Mouse (Mus musculus) CH12.LX (cell line): ENCODE results near the gene Atg2b. TPM values are rescaled to one million over a fixed set of nuclear protein-coding genes. Genes with fewer than 3 reads are reported as not detected.

Source experiments
- DNase-seq: peaks from one replicate; pipeline ENCODE4 v3.0.0-alpha.2; 2013; ENCODE audit errors: extremely low read depth
- H3K27ac ChIP-seq: 2 replicates; pipeline ENCODE4 v1.5.1; 2012; ENCODE audit warnings: low read depth, mild to moderate bottlenecking, control low read depth, moderate library complexity; ENCODE audit not compliant: insufficient read depth
- H3K27me3 ChIP-seq: replicated peaks from 2 replicates; pipeline ENCODE3; 2012; ENCODE audit warnings: inconsistent platforms
- H3K36me3 ChIP-seq, 2 experiments: replicated peaks in 1 of 2; 2 replicates each; pipeline versions ENCODE3 to v1.6.1; 2012; ENCODE audit warnings: inconsistent platforms in 1 of 2, low read length in 1 of 2, mild to moderate bottlenecking in 1 of 2, mixed read lengths in 1 of 2, moderate library complexity in 1 of 2; ENCODE audit not compliant: control insufficient read depth in 1 of 2, insufficient read depth in 1 of 2
- H3K4me1 ChIP-seq, 2 experiments: 2 replicates each; pipeline ENCODE4 v1.6.1; 2012; ENCODE audit warnings: inconsistent platforms in 1 of 2, moderate library complexity in 1 of 2; ENCODE audit not compliant: insufficient read depth in 2 of 2, control insufficient read depth in 1 of 2
- H3K4me2 ChIP-seq: 2 replicates; pipeline ENCODE4 v1.6.1; 2012; ENCODE audit warnings: low read depth, mild to moderate bottlenecking, control low read depth; ENCODE audit not compliant: poor library complexity, insufficient read depth, severe bottlenecking
- H3K4me3 ChIP-seq, 3 experiments: fragments of 150-350 bp in 1 of 3; sonication (generic) in 1 of 3; replicated peaks in 1 of 3; 2 replicates each; pipeline versions ENCODE3 to v1.5.1; 2011 to 2012; ENCODE audit warnings: low read depth in 2 of 3, low read length in 2 of 3, mild to moderate bottlenecking in 2 of 3, moderate library complexity in 2 of 3, control low read depth in 1 of 3, improper control_type of control experiment in 1 of 3, inconsistent platforms in 1 of 3, mixed read lengths in 1 of 3; ENCODE audit not compliant: poor library complexity in 1 of 3
- H3K79me2 ChIP-seq: replicated peaks from 2 replicates; pipeline ENCODE4 v1.6.1; 2012; ENCODE audit warnings: mild to moderate bottlenecking, moderate library complexity; ENCODE audit not compliant: control insufficient read depth, poor library complexity, insufficient read depth, severe bottlenecking; ENCODE audit errors: extremely low read depth
- H3K9ac ChIP-seq: 2 replicates; pipeline ENCODE4 v1.6.1; 2012; ENCODE audit warnings: low read depth, mild to moderate bottlenecking, control low read depth, moderate library complexity; ENCODE audit not compliant: insufficient read depth
- H3K9me3 ChIP-seq: replicated peaks from 2 replicates; pipeline ENCODE3; 2012; ENCODE audit warnings: low read length, inconsistent platforms, mixed read lengths
- BHLHE40 ChIP-seq: IDR thresholded peaks from 2 replicates; pipeline ENCODE4 v1.6.1; 2011; ENCODE audit warnings: mild to moderate bottlenecking, low read depth, low read length, improper control_type of control experiment
- CHD1 ChIP-seq: IDR thresholded peaks from 2 replicates; pipeline ENCODE4 v1.6.1; 2012; ENCODE audit warnings: low read depth, low read length, improper control_type of control experiment, inconsistent platforms
- CTCF ChIP-seq, 2 experiments: IDR thresholded peaks in 1 of 2; conservative IDR thresholded peaks in 1 of 2; 2 replicates each; pipeline ENCODE4 v1.5.1; 2011 to 2012; ENCODE audit warnings: low read depth in 2 of 2, low read length in 2 of 2, improper control_type of control experiment in 1 of 2, inconsistent platforms in 1 of 2, mild to moderate bottlenecking in 1 of 2, moderate library complexity in 1 of 2
- EP300 ChIP-seq: IDR thresholded peaks from 2 replicates; pipeline ENCODE4 v1.6.1; 2011; ENCODE audit warnings: low read length, improper control_type of control experiment
- GABPA ChIP-seq: IDR thresholded peaks from 2 replicates; pipeline ENCODE4 v1.6.1; 2012; ENCODE audit warnings: low read depth, low read length, improper control_type of control experiment, inconsistent platforms; ENCODE audit not compliant: insufficient replicate concordance
- HCFC1 ChIP-seq: IDR thresholded peaks from 2 replicates; pipeline ENCODE4 v1.6.1; 2012; ENCODE audit warnings: low read depth, mild to moderate bottlenecking, inconsistent platforms, low read length, improper control_type of control experiment
- IRF4 ChIP-seq: IDR thresholded peaks from 2 replicates; pipeline ENCODE4 v1.6.1; 2014; ENCODE audit warnings: low read depth, mild to moderate bottlenecking, inconsistent platforms, low read length, improper control_type of control experiment
- JUND ChIP-seq: conservative IDR thresholded peaks from 2 replicates; pipeline ENCODE4 v1.6.1; 2011; ENCODE audit warnings: low read depth, low read length, improper control_type of control experiment
- KAT2A ChIP-seq: IDR thresholded peaks from 2 replicates; pipeline ENCODE4 v1.6.1; 2012; ENCODE audit warnings: low read length, improper control_type of control experiment, inconsistent platforms; ENCODE audit not compliant: insufficient replicate concordance
- MAFK ChIP-seq: IDR thresholded peaks from 2 replicates; pipeline ENCODE4 v1.6.1; 2011; ENCODE audit warnings: low read length, improper control_type of control experiment; ENCODE audit not compliant: insufficient replicate concordance
- MAZ ChIP-seq: IDR thresholded peaks from 2 replicates; pipeline ENCODE4 v1.6.1; 2012; ENCODE audit warnings: low read depth, mild to moderate bottlenecking, inconsistent platforms, low read length, improper control_type of control experiment, moderate library complexity
- MEF2A ChIP-seq: IDR thresholded peaks from 2 replicates; pipeline ENCODE4 v1.6.1; 2014; ENCODE audit warnings: low read depth, mild to moderate bottlenecking, inconsistent platforms, low read length, improper control_type of control experiment, borderline replicate concordance
- MXI1 ChIP-seq: IDR thresholded peaks from 2 replicates; pipeline ENCODE4 v1.6.1; 2011; ENCODE audit warnings: mild to moderate bottlenecking, low read depth, low read length, improper control_type of control experiment
- MYC ChIP-seq: IDR thresholded peaks from 2 replicates; pipeline ENCODE4 v1.6.1; 2011; ENCODE audit warnings: low read depth, mild to moderate bottlenecking, improper control_type of control experiment, low read length
- NELFE ChIP-seq: IDR thresholded peaks from 2 replicates; pipeline ENCODE4 v1.6.1; 2011; ENCODE audit warnings: low read depth, low read length, improper control_type of control experiment
- NRF1 ChIP-seq: IDR thresholded peaks from 2 replicates; pipeline ENCODE4 v1.6.1; 2014; ENCODE audit warnings: low read depth, mild to moderate bottlenecking, inconsistent platforms, low read length, improper control_type of control experiment, moderate library complexity
- POLR2A ChIP-seq: IDR thresholded peaks from 2 replicates; pipeline ENCODE4 v1.6.1; 2011; ENCODE audit warnings: low read depth, mild to moderate bottlenecking, improper control_type of control experiment, low read length
- POLR2AphosphoS2 ChIP-seq: IDR thresholded peaks from 2 replicates; pipeline ENCODE4 v1.6.1; 2011; ENCODE audit warnings: low read depth, low read length, improper control_type of control experiment
- SIN3A ChIP-seq: IDR thresholded peaks from 2 replicates; pipeline ENCODE4 v1.6.1; 2012; ENCODE audit warnings: low read length, improper control_type of control experiment, inconsistent platforms
- SMC3 ChIP-seq: IDR thresholded peaks from 2 replicates; pipeline ENCODE4 v1.6.1; 2011; ENCODE audit warnings: low read depth, low read length, improper control_type of control experiment
- TBP ChIP-seq: conservative IDR thresholded peaks from 2 replicates; pipeline ENCODE4 v1.6.1; 2011; ENCODE audit warnings: low read depth, low read length, improper control_type of control experiment
- UBTF ChIP-seq: IDR thresholded peaks from 2 replicates; pipeline ENCODE4 v1.6.1; 2012; ENCODE audit warnings: low read depth, mild to moderate bottlenecking, inconsistent platforms, low read length, improper control_type of control experiment, moderate library complexity
- USF1 ChIP-seq: IDR thresholded peaks from 2 replicates; pipeline ENCODE4 v1.6.1; 2014; ENCODE audit warnings: low read depth, mild to moderate bottlenecking, inconsistent platforms, low read length, improper control_type of control experiment
- USF2 ChIP-seq: conservative IDR thresholded peaks from 2 replicates; pipeline ENCODE4 v1.6.1; 2011; ENCODE audit warnings: low read depth, low read length, improper control_type of control experiment
- ZKSCAN1 ChIP-seq: IDR thresholded peaks from 2 replicates; pipeline ENCODE4 v1.6.1; 2012; ENCODE audit warnings: low read depth, inconsistent platforms, low read length, improper control_type of control experiment, borderline replicate concordance
- ZMIZ1 ChIP-seq: IDR thresholded peaks from 2 replicates; pipeline ENCODE4 v1.6.1; 2012; ENCODE audit warnings: low read depth, mild to moderate bottlenecking, inconsistent platforms, low read length, improper control_type of control experiment
- ZNF384 ChIP-seq: IDR thresholded peaks from 2 replicates; pipeline ENCODE4 v1.6.1; 2012; ENCODE audit warnings: low read depth, low read length, improper control_type of control experiment, inconsistent platforms
- dilution Hi-C: fragments of 300-500 bp; cut with MboI; formaldehyde crosslinking; loops from 2 replicates; pipeline ENCODE4 v1.14.3; 2020; ENCODE audit warnings: low sequenced_read_pairs; ENCODE audit not compliant: extremely low pct_unique_long_range_greater_than_20kb, extremely low pct_ligation_motif_present
- in situ Hi-C: fragments of 300-500 bp; cut with MboI; formaldehyde crosslinking; loops from 3 replicates; pipeline ENCODE4 v1.14.3; 2019; ENCODE audit warnings: low sequenced_read_pairs, low pct_ligation_motif_present, low pct_unique_long_range_greater_than_20kb, mixed read lengths
- polyA plus RNA-seq: library from polyadenylated mRNA; unstranded; fragments of >175 nt; gene quantifications from 2 replicates; pipeline ENCODE4 v1.2.1, GENCODE M21; 2012; ENCODE audit warnings: low read depth; ENCODE audit not compliant: insufficient read length
- total RNA-seq, 2 experiments: library from RNA; depleted of rRNA; stranded (reverse); fragments of 300-350 nt in 1 of 2; fragments of >200 nt in 1 of 2; gene quantifications; 2 replicates each; pipeline ENCODE4 v1.2.3; 2012 to 2014

Gene Atg2b
- total and polyA plus RNA-seq, 3 experiments = 26.9 to 28.5 (median 28.4) TPM

- in situ Hi-C loops = no loop called here
- TF ChIP-seq IRF4 (no peak), MXI1 (no peak), MAZ (no peak), NELFE (no peak), MAFK (no peak), BHLHE40 (no peak), UBTF (no peak), CTCF (conservative IDR thresholded peaks at IDR 0.05 in 1 of 2, IDR thresholded peaks at IDR 0.05 in 1 of 2; ENCODE audit: low read depth in 2 of 2, low read length in 2 of 2) (no peak), ZNF384 (no peak), USF2 (no peak), JUND (no peak), MYC (no peak)
- dilution Hi-C loops = no loop called here
Observed at GRCm38 (mm10) chr12:105689435-105689834, 4.4 kb upstream of the Atg2b start.

GRCm38 (mm10) chr12:105688546-105688945 lies 3.5 kb upstream of the Atg2b start:
- no peak for DNase-seq
- in situ Hi-C loops = no loop called here
- no peak overlapping the region for H3K9ac ChIP-seq
- no peak overlapping the region for H3K4me2 ChIP-seq
- H3K9me3 ChIP-seq = no peaks in the 10 kb centered on the region
- H3K36me3 ChIP-seq = peaks cover 11 to 45% of the 10 kb centered on the region in 2 experiments
- H3K27ac ChIP-seq = no peak overlapping the region
- TF ChIP-seq CHD1 = no peak
- TF ChIP-seq MEF2A = no peak
- TF ChIP-seq SIN3A = no peak
- TF ChIP-seq GABPA = no peak
- no peak for TF ChIP-seq TBP
- TF ChIP-seq MXI1 = no peak
- no peak for TF ChIP-seq CTCF (conservative IDR thresholded peaks at IDR 0.05 in 1 of 2, IDR thresholded peaks at IDR 0.05 in 1 of 2; ENCODE audit: low read depth in 2 of 2, low read length in 2 of 2)
- TF ChIP-seq NELFE = no peak
- no peak for TF ChIP-seq POLR2A
- TF ChIP-seq KAT2A = no peak
- TF ChIP-seq NRF1 = no peak
- no peak for TF ChIP-seq USF1
- TF ChIP-seq SMC3 = no peak
- TF ChIP-seq ZMIZ1 = no peak
- no peak for TF ChIP-seq ZKSCAN1
- TF ChIP-seq IRF4 = no peak
- TF ChIP-seq HCFC1 = no peak
- TF ChIP-seq POLR2AphosphoS2 = no peak
- no peak for TF ChIP-seq EP300
- TF ChIP-seq, all 38 proteins: peak for 0
- no peak overlapping the region for H3K4me3 ChIP-seq
- dilution Hi-C loops = no loop called here
- peaks cover 5 to 12% of the 10 kb centered on the region in 2 experiments; a peak in 3 of 4 replicates for H3K4me1 ChIP-seq
- H3K79me2 ChIP-seq = peaks cover 13% of the 10 kb centered on the region
- no peaks in the 10 kb centered on the region for H3K27me3 ChIP-seq

More at GRCm38 (mm10) chr12:105689435-105689834, 4.4 kb upstream of the Atg2b start:
- Histone ChIP-seq H3K4me2 (no peak overlapping the region), H3K27me3 (no peaks in the 10 kb centered on the region), H3K79me2 (peaks cover 4% of the 10 kb centered on the region), H3K36me3 (peaks cover 11 to 51% of the 10 kb centered on the region in 2 experiments), H3K4me3 (no peak overlapping the region), H3K27ac (no peak overlapping the region), H3K4me1 (peaks cover 5 to 12% of the 10 kb centered on the region in 2 experiments; a peak in 3 of 4 replicates), H3K9me3 (peaks cover 2% of the 10 kb centered on the region), H3K9ac (no peak overlapping the region)
- DNase-seq = no peak
